ENCODE assay signal across 9 mouse cellular contexts in the genomic region with DNA sequence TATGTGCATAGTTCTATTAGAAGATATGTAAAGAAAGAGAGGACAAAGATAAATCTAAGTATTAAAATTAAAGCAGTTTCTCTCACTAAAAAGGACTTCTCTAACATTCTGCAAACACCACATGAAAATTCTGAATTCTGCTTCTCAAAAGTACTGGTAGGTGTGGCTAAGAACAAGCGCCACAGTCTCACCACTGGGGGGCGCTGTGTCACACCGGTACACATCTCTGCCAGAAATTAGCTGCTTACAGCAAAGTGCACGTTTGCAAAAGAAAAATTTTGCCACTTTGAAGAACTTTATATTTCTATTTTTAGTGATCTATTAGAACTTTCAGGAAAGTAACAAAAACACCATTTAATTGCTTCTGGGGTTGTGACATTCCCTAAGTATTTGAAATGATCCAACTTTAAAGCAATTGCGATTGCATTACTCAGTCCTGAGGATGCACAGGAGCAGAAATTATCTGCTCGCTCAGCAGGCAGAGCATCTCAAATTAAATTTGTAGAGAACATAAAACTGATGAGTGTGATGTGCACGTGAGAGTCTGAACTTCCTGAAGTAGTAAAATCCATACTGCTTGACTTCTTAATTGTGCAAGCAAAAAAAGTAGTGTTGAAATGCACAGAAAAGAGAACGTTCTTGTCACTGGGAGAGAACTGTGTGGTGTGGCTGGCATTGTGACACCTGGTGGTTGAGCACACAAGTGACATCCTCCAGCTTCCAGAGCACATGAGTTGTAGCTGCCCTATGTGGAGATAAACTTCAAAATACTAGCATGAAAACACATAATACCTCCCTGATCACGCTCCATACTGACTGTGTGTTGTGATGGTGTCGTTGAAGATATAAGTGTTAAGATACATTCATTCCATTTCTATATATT. TPM values are rescaled to one million over a fixed set of nuclear protein-coding genes. Genes with fewer than 3 reads are reported as not detected.
DNase-seq lines count a peak whose midpoint lies in the region; ATAC-seq and TF ChIP-seq lines count a peak whose summit lies in the region.
"Had no signal": no experiment of that assay in that cellular context is flagged by ENCODE, and none has a peak within 500 bp of the region (broad histone marks: within the 10 kb centered on the region; RNA-seq: fewer than 3 reads in every experiment).

No protein-coding gene starts in this region.

- WGBS in forebrain, embryonic 13.5 days = 26% methylated on average over 10 of the region's 10 CpGs

- peak; percentile 58; the same call in 1 of the 2 replicates for ATAC-seq in forebrain, embryonic 13.5 days

- no peak overlapping the region for H3K4me3 ChIP-seq in ES-E14 (ENCODE audit: insufficient read depth in 1 of 2, low read depth in 1 of 2, low read length in 2 of 2, poor library complexity in 1 of 2, severe bottlenecking in 1 of 2)
- H3K4me3 ChIP-seq in forebrain, embryonic 13.5 days = no peak overlapping the region
- H3K4me3 ChIP-seq: limb, embryonic 15.5 days had no signal

- DNase-seq in ES-E14 (ENCODE audit: low read depth, low spot score) = peak; percentile 57
- DNase-seq in c-Kit-positive CD71-negative TER-119-negative erythroid progenitor cells, embryonic 14.5 days (ENCODE audit: low read depth) = peak; percentile 63
- peak; percentile 14 for DNase-seq in heart, postnatal 25 days (ENCODE audit: low spot score)
- DNase-seq in layer of hippocampus, adult 8-10 months (ENCODE audit: low spot score in 2 of 2) = peak; percentile 14 to 59
- DNase-seq in lung, postnatal 14 days = peak; percentile 78
- peak; percentile 70 for DNase-seq in ovary, postnatal 36 days (ENCODE audit: low spot score)
- peak; percentile 66 to 69 for DNase-seq in thymus, postnatal 36 days

- peak overlapping the region; percentile 25; the same call in 1 of the 2 replicates for H3K4me2 ChIP-seq in forebrain, embryonic 13.5 days
- H3K4me2 ChIP-seq: limb, embryonic 15.5 days had no signal

- H3K9me3 ChIP-seq in ES-E14 (ENCODE audit: control insufficient read depth, insufficient read depth, low read depth, low read length) = no peaks in the 10 kb centered on the region
- H3K9me3 ChIP-seq in forebrain, embryonic 13.5 days (replicated peaks) = no peaks in the 10 kb centered on the region
- H3K9me3 ChIP-seq: limb, embryonic 15.5 days had no signal

- H3K27ac ChIP-seq in ES-E14 (ENCODE audit: insufficient read depth, low read depth, low read length, poor library complexity, severe bottlenecking) = no peak overlapping the region
- no peak overlapping the region for H3K27ac ChIP-seq in forebrain, embryonic 13.5 days
- H3K27ac ChIP-seq: limb, embryonic 15.5 days had no signal

- H3K9ac ChIP-seq in ES-E14 (ENCODE audit: insufficient read depth, low read depth, low read length, poor library complexity, severe bottlenecking) = no peak overlapping the region
- H3K9ac ChIP-seq in forebrain, embryonic 13.5 days = no peak overlapping the region
- H3K9ac ChIP-seq: limb, embryonic 15.5 days had no signal

- no peaks in the 10 kb centered on the region for H3K27me3 ChIP-seq in forebrain, embryonic 13.5 days
- H3K27me3 ChIP-seq: limb, embryonic 15.5 days had no signal

- H3K36me3 ChIP-seq in ES-E14 (ENCODE audit: control insufficient read depth, insufficient read depth, low read length, poor library complexity, severe bottlenecking) = no peaks in the 10 kb centered on the region
- H3K36me3 ChIP-seq in forebrain, embryonic 13.5 days (ENCODE audit: poor library complexity, severe bottlenecking) = no peaks in the 10 kb centered on the region
- H3K36me3 ChIP-seq: limb, embryonic 15.5 days had no signal

- H3K4me1 ChIP-seq in ES-E14 (ENCODE audit: control insufficient read depth in 2 of 2, insufficient read depth in 2 of 2, low read length in 2 of 2, poor library complexity in 1 of 2) = no peaks in the 10 kb centered on the region
- no peaks in the 10 kb centered on the region for H3K4me1 ChIP-seq in forebrain, embryonic 13.5 days

- in situ Hi-C loops in ES-E14 (cut with MboI; ENCODE audit: low sequenced_read_pairs in 2 of 2, unreplicated experiment in 2 of 2) = no loop called here

- intact Hi-C loops in heart, postnatal 25 days (cut with DNase I) = loop anchor here (1.0 kb wide), 1 partner anchor 146 kb away; no protein-coding TSS in a partner anchor

TF ChIP-seq in ES-E14, 5 proteins besides CTCF, POLR2A, EP300 and RAD21:
- TF ChIP-seq MAFK (IDR thresholded peaks at IDR 0.05; ENCODE audit: insufficient read depth, low read depth, low read length) (no peak), ZC3H11A (IDR thresholded peaks at IDR 0.05; ENCODE audit: borderline replicate concordance, low read depth, low read length) (peak; percentile 39; the same call in 1 of the 2 replicates)

RNA-seq across cellular contexts. Expression of a gene that starts 18.8 kb away (rescaled TPM):
- 95.1 and 150 TPM in 2 replicates for total RNA-seq in ES-E14 (2012; rRNA removed)
- polyA plus RNA-seq in forebrain, embryonic 13.5 days (2015; fragmentation: Nextera tagmentation; extraction: Ambion mirVana) = 195 and 217 TPM in 2 replicates
- total RNA-seq in heart, postnatal 25 days (2021) = 10 to 100 TPM; 48.8 to 52.3 TPM
- total RNA-seq in layer of hippocampus, adult 8-10 months (2022) = 100 to 1,000 TPM; 117 to 148 (median 124) TPM

Comparison
In these comparisons a context has a peak if more than half of its experiments do, and no peak if none do; other contexts are left out.
1. DNase-seq: peak in every context shown above with its lines; median percentile 78 in lung, postnatal 14 days; 70 in ovary, postnatal 36 days; 68 in thymus, postnatal 36 days; 63 in c-Kit-positive CD71-negative TER-119-negative erythroid progenitor cells, embryonic 14.5 days; 57 in ES-E14; 36 in layer of hippocampus, adult 8-10 months; 14 in heart, postnatal 25 days.